Mouse (Mus musculus): ENCODE data around the gene Lgals1.

GRCm38 (mm10) chr15:78923585-78923984 is 2.9 kb upstream of the Lgals1 start:
- TF ChIP-seq CEBPB (IDR thresholded peaks at IDR 0.05; ENCODE audit: insufficient read depth, poor library complexity, severe bottlenecking): no peak
- TF ChIP-seq POLR2A (IDR thresholded peaks at IDR 0.05; ENCODE audit: insufficient read length, low read depth): no peak
- TF ChIP-seq USF1 (IDR thresholded peaks at IDR 0.05; ENCODE audit: low read depth): no peak
